Mouse (Mus musculus) frontal cortex, adult 2 months (tissue): ENCODE measurements around the gene Mars. TPM values are rescaled to one million over a fixed set of nuclear protein-coding genes. Genes with fewer than 3 reads are reported as not detected.
A peak's percentile ranks its signal among the peaks of the same experiment; 100 is the strongest.

ENCODE experiments used
- DNase-seq, 2 experiments: peaks; one replicate each; pipeline ENCODE4 v3.0.0; 2022; ENCODE audit warnings: low spot score in 1 of 2; ENCODE audit errors: extremely low spot score in 1 of 2
- polyA plus RNA-seq: library from polyadenylated mRNA; depleted of rRNA; stranded (reverse); fragments of >200 nt; gene quantifications from 2 replicates; pipeline ENCODE4 v1.2.3, GENCODE M21; 2012; rRNA removed

Mars gene
- 63.1 and 81.8 TPM in 2 replicates for polyA plus RNA-seq

DNA sequence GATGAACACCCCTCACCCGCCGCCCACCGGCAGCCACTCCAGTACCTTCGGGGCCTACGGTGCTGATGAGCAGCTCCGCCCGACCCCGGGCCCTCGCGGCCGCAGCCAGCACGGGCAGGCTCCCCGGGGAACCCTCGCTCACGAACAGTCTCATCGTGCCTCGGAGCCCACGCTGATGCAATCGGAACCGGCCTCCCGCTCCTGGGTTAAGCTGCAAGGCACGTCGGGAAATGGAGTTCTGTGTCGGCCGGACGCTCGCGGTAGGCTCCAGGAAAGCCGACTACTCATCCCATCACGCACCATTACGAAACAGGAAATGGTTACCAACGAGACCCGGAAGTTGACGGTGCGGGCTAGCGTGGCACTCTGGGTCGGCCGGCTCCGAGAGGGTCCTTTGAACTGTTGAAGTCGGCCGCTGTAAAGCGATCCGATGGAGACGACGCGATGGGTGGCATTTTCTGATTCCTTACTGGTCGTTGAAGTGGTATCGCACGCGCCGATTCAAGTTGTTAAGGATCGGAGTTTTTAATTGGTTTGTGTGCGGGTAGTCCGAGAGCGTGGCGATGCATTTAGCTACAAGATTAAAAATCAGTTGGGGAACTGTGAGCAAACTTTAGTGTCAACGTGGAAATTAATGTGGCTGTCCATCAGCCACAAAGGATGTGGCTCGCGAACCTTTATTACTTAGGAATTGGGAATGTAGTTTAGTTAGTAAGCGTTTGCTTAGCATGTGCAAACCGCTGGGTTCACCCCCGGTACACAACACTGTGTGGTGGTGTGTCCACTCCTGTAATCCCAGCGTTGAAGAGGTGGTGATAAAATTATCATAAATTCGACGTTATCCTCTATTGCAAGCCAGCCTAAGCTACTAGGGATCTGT, at the start of gene Mars:
Gene Mars, minus strand, starts transcription at position 311 of the 880 bp plus-strand sequence.
- peak; percentile 94 to 98 for DNase-seq

GRCm38 (mm10) chr10:127360714-127361113, 49.1 kb upstream of the Mars start:
- DNase-seq: no peak

DNA sequence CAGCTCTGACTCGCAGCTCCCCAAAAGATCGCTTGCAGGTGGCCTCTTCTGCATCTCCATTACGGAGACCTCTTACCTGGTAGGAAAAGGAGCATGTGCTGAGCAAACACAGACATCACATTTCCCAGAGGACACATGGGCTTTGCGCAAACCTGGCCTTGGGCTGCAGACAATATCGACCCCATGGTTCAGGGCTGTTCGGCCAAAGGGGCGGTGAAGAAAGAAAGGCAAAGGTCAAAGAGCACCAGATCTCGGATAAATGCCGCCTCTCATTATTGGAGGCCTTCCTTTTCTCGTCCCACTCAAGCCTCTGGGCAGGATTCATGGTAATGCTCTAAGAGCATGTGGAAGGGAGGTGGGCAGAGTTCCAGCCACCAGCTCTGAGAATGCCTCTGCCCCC, 43.8 kb upstream of the Mars start:
- DNase-seq: no peak

DNA sequence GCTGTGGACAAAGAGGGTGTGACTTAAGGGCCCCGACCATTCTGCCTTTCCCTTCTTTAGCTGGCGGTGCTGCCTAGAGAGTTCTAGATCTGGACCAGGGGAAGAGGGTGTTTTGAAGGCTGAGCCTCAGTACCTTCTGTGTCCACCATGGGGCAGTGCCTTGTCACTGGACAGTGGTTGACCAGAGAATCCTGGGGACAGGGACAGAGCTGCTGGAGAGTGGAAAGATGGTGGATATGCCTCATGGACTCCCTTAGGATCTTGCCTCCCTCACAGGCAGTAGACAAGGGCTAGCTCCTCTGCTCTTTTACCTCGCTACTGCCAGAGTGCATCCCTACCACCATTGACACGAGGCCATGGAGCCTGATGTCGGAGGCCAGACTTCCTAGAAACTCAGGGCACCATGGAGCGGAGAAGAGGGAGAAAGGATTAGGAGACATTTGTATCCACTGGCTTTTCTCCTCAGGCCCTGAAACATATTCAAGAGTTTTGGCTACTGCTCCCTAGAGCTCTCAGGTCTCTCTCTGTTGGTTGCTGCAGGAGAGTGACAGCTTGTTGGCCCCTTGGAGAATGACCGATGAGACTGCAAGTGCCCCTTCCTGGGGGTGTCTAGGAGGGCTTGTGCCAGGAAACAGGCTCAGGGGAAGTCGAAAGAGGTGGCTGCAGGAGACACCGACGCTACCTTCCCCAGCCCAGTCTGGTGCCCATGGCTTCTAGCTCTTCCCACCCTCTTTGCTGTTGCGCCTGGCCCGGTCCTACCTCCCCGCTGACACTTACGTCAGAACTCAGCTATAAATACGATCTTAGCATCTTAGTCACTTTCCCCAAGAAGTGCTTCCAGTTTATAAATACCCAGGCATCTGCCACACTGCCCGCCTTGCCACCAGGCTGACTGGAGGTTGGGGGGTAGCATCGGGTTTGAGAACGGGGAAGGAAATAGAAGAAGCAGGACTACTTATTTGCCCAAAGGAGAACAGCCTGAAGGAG, 42.6 kb upstream of the Mars start, which contains the start of gene Inhbe:
Gene Inhbe, minus strand, starts transcription at position 503 of the 987 bp plus-strand sequence.
- DNase-seq: peak; percentile 87 to 90

DNA sequence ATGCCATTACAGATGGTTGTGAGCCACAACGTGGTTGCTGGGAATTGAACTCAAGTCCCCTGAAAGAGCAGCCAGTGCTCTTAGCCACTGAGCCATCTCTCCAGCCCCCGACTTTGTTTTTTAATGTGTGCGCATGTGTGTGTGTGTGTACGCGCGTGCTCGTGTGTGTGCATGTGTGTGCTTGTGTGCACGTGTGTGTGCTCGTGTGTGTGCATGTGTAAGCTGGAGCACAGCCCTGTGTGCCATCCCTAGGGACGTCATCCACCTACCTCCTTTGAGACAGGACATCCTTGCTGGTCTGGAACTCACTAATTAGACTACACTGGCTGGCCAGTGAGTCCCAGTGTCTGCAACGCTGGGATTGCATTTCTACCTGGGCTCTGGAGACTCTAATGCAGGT, 41.2 kb upstream of the Mars start:
- no peak for DNase-seq

GRCm38 (mm10) chr10:127352187-127352586, 40.6 kb upstream of the Mars start:
- DNase-seq: no peak

DNA sequence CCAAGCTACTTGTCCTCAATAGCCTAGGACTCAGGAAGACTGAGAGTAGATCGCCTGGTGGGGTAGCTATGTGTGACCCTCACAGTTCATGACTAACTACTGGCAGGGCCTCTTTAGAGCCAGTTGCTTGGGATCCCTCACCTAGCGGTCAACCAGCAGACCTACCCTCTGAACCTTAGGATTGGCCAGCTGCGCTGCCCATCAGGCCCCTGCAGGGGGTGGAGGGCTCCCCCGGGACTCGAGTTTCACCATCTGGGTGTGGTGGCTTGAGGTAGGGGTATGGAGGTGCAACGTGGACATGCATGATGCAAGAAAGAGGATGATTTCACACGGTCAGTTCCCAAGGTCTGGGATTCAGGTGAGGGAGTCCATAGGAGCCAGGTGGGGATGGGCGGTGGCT, 40.1 kb upstream of the Mars start:
- DNase-seq: no peak

- no peak for DNase-seq
Observed at GRCm38 (mm10) chr10:127351285-127351595, 39.7 kb upstream of the Mars start.

- DNase-seq: peak; percentile 40 to 82
Observed at GRCm38 (mm10) chr10:127350594-127351284, 39.2 kb upstream of the Mars start.

DNA sequence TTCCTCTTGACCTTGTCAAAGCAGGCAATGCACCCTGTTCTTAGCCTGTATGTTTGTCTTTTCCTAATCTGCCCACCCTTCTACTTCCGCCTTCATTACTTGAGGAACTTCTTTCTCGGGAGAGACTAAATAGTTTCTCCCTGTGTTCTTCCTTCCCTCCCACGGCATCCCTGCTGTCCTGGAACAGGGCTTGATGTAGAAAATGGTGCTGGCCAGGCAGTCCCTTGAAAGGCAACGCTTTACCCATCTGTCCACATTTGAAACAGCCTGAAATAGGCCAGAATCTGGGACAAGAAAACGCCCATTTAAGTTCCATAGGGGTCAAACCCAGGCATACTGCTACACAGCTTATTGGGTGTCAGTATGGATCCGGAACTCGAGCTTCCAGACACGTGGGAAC, 38.2 kb upstream of the Mars start:
- peak in 1 of 2 experiments; percentile 55 for DNase-seq

DNA sequence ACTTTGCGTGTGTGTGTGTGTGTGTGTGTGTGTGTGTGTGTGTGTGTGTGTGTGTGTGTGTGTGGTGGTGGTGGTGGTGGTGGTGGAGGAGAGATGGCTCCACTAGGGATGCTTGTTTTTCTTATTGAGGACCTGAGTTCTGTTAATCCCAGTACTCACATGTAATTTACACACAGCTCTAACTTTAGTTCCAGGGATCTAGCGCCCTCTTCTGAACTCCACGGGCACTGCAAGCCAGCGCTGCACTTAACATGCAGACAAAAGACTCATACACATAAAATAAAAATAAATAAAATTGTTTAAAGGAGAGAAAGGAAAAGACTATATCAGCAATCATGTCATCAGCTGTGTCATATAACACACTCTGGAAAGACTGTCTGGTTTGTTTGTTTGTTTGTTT, 37.4 kb upstream of the Mars start:
- DNase-seq: no peak

- no peak for DNase-seq
Observed at GRCm38 (mm10) chr10:127346173-127346572, 34.6 kb upstream of the Mars start.

DNA sequence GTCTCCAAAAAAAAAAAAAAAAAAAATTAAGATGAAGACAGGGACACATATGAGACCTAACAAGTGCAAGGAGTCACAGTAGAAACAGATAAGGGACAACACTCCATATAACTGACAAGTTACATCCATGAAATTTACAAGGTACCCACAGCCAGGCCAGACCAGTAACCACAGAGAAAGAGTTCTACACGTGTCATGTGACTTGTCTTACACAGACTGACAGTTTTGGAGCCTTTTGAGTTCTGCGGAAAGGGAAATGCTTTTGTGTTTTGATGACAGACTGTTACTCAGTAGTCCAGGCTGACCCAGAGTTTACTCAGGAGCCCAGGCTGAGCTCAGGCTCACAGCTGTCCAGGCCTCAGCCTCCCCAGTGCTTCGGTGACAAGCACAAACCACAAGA, 31.4 kb upstream of the Mars start:
- DNase-seq: no peak

- peak; percentile 63 to 83 for DNase-seq
Observed at GRCm38 (mm10) chr10:127341891-127342639, 30.5 kb upstream of the Mars start, which contains the start of gene Gli1. Gene Gli1 (minus strand): TSS chr10:127341974.

DNA sequence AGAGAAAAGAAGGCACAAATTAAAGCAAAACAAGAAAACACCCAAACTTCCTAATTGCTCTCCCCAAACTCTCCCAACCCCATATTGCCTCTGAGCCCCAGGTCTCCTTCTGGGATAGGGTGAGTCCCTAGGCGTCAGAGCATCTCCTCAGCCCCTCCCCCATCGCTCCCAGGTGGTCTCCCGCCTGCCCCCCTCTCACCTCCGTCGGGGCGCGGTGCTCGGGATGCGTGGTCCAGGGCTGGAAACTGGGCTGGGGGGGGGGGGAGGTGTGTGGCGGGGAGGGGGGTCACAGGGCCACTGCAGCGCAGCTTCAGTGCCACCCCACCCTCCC, 29.7 kb upstream of the Mars start:
- no peak for DNase-seq

GRCm38 (mm10) chr10:127340577-127341359, 29.2 kb upstream of the Mars start:
- DNase-seq: no peak

GRCm38 (mm10) chr10:127339683-127340576, 28.3 kb upstream of the Mars start:
- DNase-seq: no peak
